Mouse (Mus musculus) ES-E14 (cell line): ENCODE results near the gene Bcl2l12.

Source experiments
- CHD2 ChIP-seq: IDR thresholded peaks from 2 replicates; pipeline ENCODE4 v1.6.1; 2014; ENCODE audit warnings: mild to moderate bottlenecking, low read depth, low read length, inconsistent platforms
- HCFC1 ChIP-seq: IDR thresholded peaks from 2 replicates; pipeline ENCODE4 v1.6.1; 2012; ENCODE audit warnings: low read length, inconsistent platforms, borderline replicate concordance; ENCODE audit not compliant: insufficient read depth
- MAFK ChIP-seq: IDR thresholded peaks from 2 replicates; pipeline ENCODE4 v1.6.1; 2014; ENCODE audit warnings: mild to moderate bottlenecking, low read depth, low read length, inconsistent platforms; ENCODE audit not compliant: insufficient read depth
- ZNF384 ChIP-seq: IDR thresholded peaks from 2 replicates; pipeline ENCODE4 v1.6.1; 2012; ENCODE audit warnings: low read depth, low read length, inconsistent platforms

DNA sequence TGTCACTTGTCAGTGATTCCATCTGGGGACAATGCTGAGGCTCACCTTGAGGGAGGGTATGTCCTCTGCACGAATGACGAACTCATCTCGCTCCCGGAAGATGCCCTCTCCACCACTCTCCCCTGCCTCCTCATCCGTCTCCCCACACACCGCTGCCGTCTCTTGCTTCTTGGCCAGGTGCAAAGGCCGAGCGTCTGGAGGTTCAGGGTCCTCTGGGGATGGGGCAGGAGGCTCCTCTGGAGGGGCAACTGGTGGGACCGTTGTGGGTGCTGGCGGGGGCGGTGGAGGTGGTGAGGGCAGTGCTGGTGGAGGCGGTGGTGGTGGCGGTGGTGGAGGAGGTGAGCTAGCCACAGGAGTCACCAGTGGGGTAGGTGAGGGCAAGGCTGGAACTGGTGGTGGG lies 44.8 kb upstream of the Bcl2l12 start:
- TF ChIP-seq HCFC1 (no peak), MAFK (no peak), CHD2 (no peak), ZNF384 (no peak)
